Mouse (Mus musculus): ENCODE measurements around the gene Gm27021. TPM values are rescaled to one million over a fixed set of nuclear protein-coding genes. Genes with fewer than 3 reads are reported as not detected.

Gene Gm27021
- polyA plus RNA-seq, 1 experiment from 2014 or later: 3.6 TPM

GRCm38 (mm10) chr8:120574941-120575340, 92.9 kb downstream of the Gm27021 start:
- no peak overlapping the region for H3K4me3 ChIP-seq (ENCODE audit: low read length)
- no peak overlapping the region for H3K9ac ChIP-seq (ENCODE audit: low read depth, low read length)
- H3K27ac ChIP-seq (ENCODE audit: low read depth, low read length): no peak overlapping the region
- no peak for ATAC-seq (ENCODE audit: low FRiP score, low TSS enrichment)
- H3K4me2 ChIP-seq (replicated peaks; ENCODE audit: low read depth, low read length): no peak overlapping the region
- H3K4me1 ChIP-seq (ENCODE audit: control insufficient read depth, insufficient read depth, low read length): peaks cover 20% of the 10 kb centered on the region; the same call in 1 of the 2 replicates
- peaks cover 95% of the 10 kb centered on the region for H3K36me3 ChIP-seq (ENCODE audit: control insufficient read depth, insufficient read depth, low read length)
- H3K27me3 ChIP-seq (ENCODE audit: control insufficient read depth, insufficient read depth, low read length): no peaks in the 10 kb centered on the region
- 62% methylated on average over 19 of the region's 19 CpGs for WGBS
- H3K9me3 ChIP-seq (ENCODE audit: control insufficient read depth, low read length): no peaks in the 10 kb centered on the region

GRCm38 (mm10) chr8:120573866-120574265, 94.0 kb downstream of the Gm27021 start:
- 68% methylated on average over 11 of the region's 11 CpGs for WGBS

GRCm38 (mm10) chr8:120572534-120572933, 95.3 kb downstream of the Gm27021 start:
- no peak overlapping the region for H3K9ac ChIP-seq (ENCODE audit: low read depth, low read length)
- no peak overlapping the region for H3K27ac ChIP-seq (ENCODE audit: low read depth, low read length)
- H3K36me3 ChIP-seq (ENCODE audit: control insufficient read depth, insufficient read depth, low read length): peaks cover 96% of the 10 kb centered on the region
- no peak for ATAC-seq (ENCODE audit: low FRiP score, low TSS enrichment)
- no peaks in the 10 kb centered on the region for H3K9me3 ChIP-seq (ENCODE audit: control insufficient read depth, low read length)
- H3K27me3 ChIP-seq (ENCODE audit: control insufficient read depth, insufficient read depth, low read length): no peaks in the 10 kb centered on the region
- no peak overlapping the region for H3K4me3 ChIP-seq (ENCODE audit: low read length)
- WGBS: 82% methylated on average over 21 of the region's 21 CpGs
- peaks cover 20% of the 10 kb centered on the region; the same call in 1 of the 2 replicates for H3K4me1 ChIP-seq (ENCODE audit: control insufficient read depth, insufficient read depth, low read length)
- no peak overlapping the region for H3K4me2 ChIP-seq (replicated peaks; ENCODE audit: low read depth, low read length)

More at GRCm38 (mm10) chr8:120573866-120574265, 94.0 kb downstream of the Gm27021 start:
- peaks cover 20% of the 10 kb centered on the region; the same call in 1 of the 2 replicates for H3K4me1 ChIP-seq (ENCODE audit: control insufficient read depth, insufficient read depth, low read length)
- ATAC-seq (ENCODE audit: low FRiP score, low TSS enrichment): no peak
- H3K27ac ChIP-seq (ENCODE audit: low read depth, low read length): no peak overlapping the region
- no peaks in the 10 kb centered on the region for H3K27me3 ChIP-seq (ENCODE audit: control insufficient read depth, insufficient read depth, low read length)
- no peak overlapping the region for H3K4me2 ChIP-seq (replicated peaks; ENCODE audit: low read depth, low read length)
- no peak overlapping the region for H3K4me3 ChIP-seq (ENCODE audit: low read length)
- H3K9ac ChIP-seq (ENCODE audit: low read depth, low read length): no peak overlapping the region
- H3K9me3 ChIP-seq (ENCODE audit: control insufficient read depth, low read length): no peaks in the 10 kb centered on the region
- peaks cover 96% of the 10 kb centered on the region for H3K36me3 ChIP-seq (ENCODE audit: control insufficient read depth, insufficient read depth, low read length)

GRCm38 (mm10) chr8:120571561-120571960, 96.3 kb downstream of the Gm27021 start:
- WGBS: 86% methylated on average over 8 of the region's 8 CpGs
- Histone ChIP-seq H3K9me3 (ENCODE audit: control insufficient read depth, low read length) (no peaks in the 10 kb centered on the region), H3K9ac (ENCODE audit: low read depth, low read length) (no peak overlapping the region), H3K4me1 (ENCODE audit: control insufficient read depth, insufficient read depth, low read length) (peaks cover 14% of the 10 kb centered on the region; the same call in 1 of the 2 replicates), H3K4me2 (replicated peaks; ENCODE audit: low read depth, low read length) (no peak overlapping the region), H3K4me3 (ENCODE audit: low read length) (no peak overlapping the region), H3K27me3 (ENCODE audit: control insufficient read depth, insufficient read depth, low read length) (no peaks in the 10 kb centered on the region), H3K27ac (ENCODE audit: low read depth, low read length) (no peak overlapping the region), H3K36me3 (ENCODE audit: control insufficient read depth, insufficient read depth, low read length) (peaks cover 96% of the 10 kb centered on the region)
- no peak for ATAC-seq (ENCODE audit: low FRiP score, low TSS enrichment)

- no peak for ATAC-seq (ENCODE audit: low FRiP score, low TSS enrichment)
- H3K9me3 ChIP-seq (ENCODE audit: control insufficient read depth, low read length): no peaks in the 10 kb centered on the region
These were observed 97.8 kb downstream of the Gm27021 start for GRCm38 (mm10) chr8:120569939-120570715.

GRCm38 (mm10) chr8:120569123-120569522, 98.8 kb downstream of the Gm27021 start:
- ATAC-seq (ENCODE audit: low FRiP score, low TSS enrichment): no peak
- H3K4me2 ChIP-seq (replicated peaks; ENCODE audit: low read depth, low read length): no peak overlapping the region
- H3K27me3 ChIP-seq (ENCODE audit: control insufficient read depth, insufficient read depth, low read length): no peaks in the 10 kb centered on the region; the same call in 1 of the 2 replicates
- peaks cover 77% of the 10 kb centered on the region for H3K36me3 ChIP-seq (ENCODE audit: control insufficient read depth, insufficient read depth, low read length)
- 94% methylated on average over 17 of the region's 17 CpGs for WGBS
- H3K9ac ChIP-seq (ENCODE audit: low read depth, low read length): no peak overlapping the region
- peaks cover 17% of the 10 kb centered on the region for H3K4me1 ChIP-seq (ENCODE audit: control insufficient read depth, insufficient read depth, low read length)
- no peak overlapping the region for H3K4me3 ChIP-seq (ENCODE audit: low read length)
- H3K9me3 ChIP-seq (ENCODE audit: control insufficient read depth, low read length): no peaks in the 10 kb centered on the region
- no peak overlapping the region for H3K27ac ChIP-seq (ENCODE audit: low read depth, low read length)

More at GRCm38 (mm10) chr8:120569939-120570715, 97.8 kb downstream of the Gm27021 start:
- no peak overlapping the region for H3K4me3 ChIP-seq (ENCODE audit: low read length)
- H3K27ac ChIP-seq (ENCODE audit: low read depth, low read length): no peak overlapping the region
- no peak overlapping the region for H3K4me2 ChIP-seq (replicated peaks; ENCODE audit: low read depth, low read length)
- H3K27me3 ChIP-seq (ENCODE audit: control insufficient read depth, insufficient read depth, low read length): no peaks in the 10 kb centered on the region
- H3K36me3 ChIP-seq (ENCODE audit: control insufficient read depth, insufficient read depth, low read length): peaks cover 87% of the 10 kb centered on the region
- no peak overlapping the region for H3K9ac ChIP-seq (ENCODE audit: low read depth, low read length)
- 54% methylated on average over 13 of the region's 13 CpGs for WGBS
- peaks cover 11% of the 10 kb centered on the region for H3K4me1 ChIP-seq (ENCODE audit: control insufficient read depth, insufficient read depth, low read length)

- Histone ChIP-seq H3K4me1 (ENCODE audit: control insufficient read depth, insufficient read depth, low read length) (peaks cover 26% of the 10 kb centered on the region), H3K36me3 (ENCODE audit: control insufficient read depth, insufficient read depth, low read length) (peaks cover 69% of the 10 kb centered on the region), H3K27me3 (ENCODE audit: control insufficient read depth, insufficient read depth, low read length) (no peaks in the 10 kb centered on the region; the same call in 1 of the 2 replicates), H3K27ac (ENCODE audit: low read depth, low read length) (no peak overlapping the region), H3K9me3 (ENCODE audit: control insufficient read depth, low read length) (no peaks in the 10 kb centered on the region), H3K9ac (ENCODE audit: low read depth, low read length) (no peak overlapping the region), H3K4me2 (replicated peaks; ENCODE audit: low read depth, low read length) (no peak overlapping the region), H3K4me3 (ENCODE audit: low read length) (no peak overlapping the region)
- WGBS: 96% methylated on average over 37 of the region's 37 CpGs
- no peak for ATAC-seq (ENCODE audit: low FRiP score, low TSS enrichment)
These were observed 99.6 kb downstream of the Gm27021 start for GRCm38 (mm10) chr8:120568164-120568798.

- no peak overlapping the region for H3K4me3 ChIP-seq (ENCODE audit: low read length)
- H3K36me3 ChIP-seq (ENCODE audit: control insufficient read depth, insufficient read depth, low read length): peaks cover 63% of the 10 kb centered on the region
- no peak for ATAC-seq (ENCODE audit: low FRiP score, low TSS enrichment)
- no peak overlapping the region for H3K9ac ChIP-seq (ENCODE audit: low read depth, low read length)
- no peaks in the 10 kb centered on the region; the same call in 1 of the 2 replicates for H3K27me3 ChIP-seq (ENCODE audit: control insufficient read depth, insufficient read depth, low read length)
- H3K9me3 ChIP-seq (ENCODE audit: control insufficient read depth, low read length): no peaks in the 10 kb centered on the region
- WGBS: 97% methylated on average over 17 of the region's 17 CpGs
- no peak overlapping the region for H3K27ac ChIP-seq (ENCODE audit: low read depth, low read length)
- peaks cover 31% of the 10 kb centered on the region for H3K4me1 ChIP-seq (ENCODE audit: control insufficient read depth, insufficient read depth, low read length)
- H3K4me2 ChIP-seq (replicated peaks; ENCODE audit: low read depth, low read length): no peak overlapping the region
These were observed 100.1 kb downstream of the Gm27021 start for GRCm38 (mm10) chr8:120567731-120568130.

GRCm38 (mm10) chr8:120566681-120567080, 101.2 kb downstream of the Gm27021 start:
- WGBS: 94% methylated on average over 8 of the region's 8 CpGs
- no peak overlapping the region for H3K4me3 ChIP-seq (ENCODE audit: low read length)
- peaks cover 42% of the 10 kb centered on the region for H3K4me1 ChIP-seq (ENCODE audit: control insufficient read depth, insufficient read depth, low read length)
- H3K36me3 ChIP-seq (ENCODE audit: control insufficient read depth, insufficient read depth, low read length): peaks cover 53% of the 10 kb centered on the region
- H3K9me3 ChIP-seq (ENCODE audit: control insufficient read depth, low read length): no peaks in the 10 kb centered on the region
- H3K27me3 ChIP-seq (ENCODE audit: control insufficient read depth, insufficient read depth, low read length): no peaks in the 10 kb centered on the region; the same call in 1 of the 2 replicates
- ATAC-seq (ENCODE audit: low FRiP score, low TSS enrichment): no peak
- H3K9ac ChIP-seq (ENCODE audit: low read depth, low read length): no peak overlapping the region
- no peak overlapping the region for H3K4me2 ChIP-seq (replicated peaks; ENCODE audit: low read depth, low read length)
- no peak overlapping the region for H3K27ac ChIP-seq (ENCODE audit: low read depth, low read length)

Measured in kidney, embryonic 14.5 days (tissue).